Comparison of ENCODE assay signal across 7 mouse cellular contexts in the genomic region with DNA sequence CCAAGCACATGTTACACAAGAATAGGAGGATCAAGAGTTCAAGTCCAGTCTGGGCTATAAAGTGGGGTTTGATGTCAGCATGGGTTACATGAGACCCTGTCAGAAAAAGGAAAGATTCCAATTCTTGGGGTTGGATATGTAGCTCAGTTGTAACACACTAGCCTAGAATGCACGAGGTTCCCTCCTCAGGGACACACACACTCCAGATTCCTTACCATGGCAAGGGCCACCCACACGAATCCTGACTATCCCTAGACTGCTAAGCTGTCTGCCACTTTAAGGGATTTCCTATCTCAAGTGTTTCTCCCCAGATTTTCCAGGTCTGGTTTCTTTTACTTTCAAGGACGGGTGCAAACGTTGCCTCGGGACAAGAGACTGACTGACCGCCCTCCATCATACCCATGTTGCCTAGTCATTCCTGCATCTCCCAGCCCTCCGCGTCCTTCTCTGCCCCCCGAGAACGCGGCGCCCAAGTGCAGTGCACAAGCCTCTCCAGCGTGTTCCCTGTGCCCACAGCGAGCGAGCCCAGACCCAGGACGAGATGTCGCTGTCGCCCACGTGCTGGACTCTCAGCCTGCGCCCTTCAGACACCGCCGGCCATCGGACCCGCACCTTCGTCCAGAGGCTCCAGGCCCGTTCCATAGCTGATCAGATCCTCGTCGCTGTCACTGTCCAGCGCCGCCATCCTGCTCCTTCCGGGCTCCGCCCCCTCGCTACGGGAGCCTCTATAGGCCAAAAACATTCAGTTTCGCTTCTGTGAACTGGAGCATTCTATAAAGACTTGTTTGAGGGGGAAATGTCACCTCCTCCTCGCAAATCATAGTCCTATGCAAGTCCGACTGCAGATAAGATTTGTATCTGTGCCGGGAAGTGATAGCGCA. TPM values are rescaled to one million over a fixed set of nuclear protein-coding genes. Genes with fewer than 3 reads are reported as not detected.
DNase-seq lines count a peak whose midpoint lies in the region; ATAC-seq lines count a peak whose summit lies in the region.

A gene (minus strand): TSS at position 712 of the 881 bp plus-strand sequence.

- peak within 1 kb of the TSS; percentile 46 for H3K4me2 ChIP-seq in embryonic facial prominence, embryonic 11.5 days (ENCODE audit: low read depth, low read length)
- H3K4me2 ChIP-seq in midbrain, embryonic 12.5 days (replicated peaks) = peak within 1 kb of the TSS; percentile 66

- DNase-seq in adrenal gland, postnatal 25 days = peak; percentile 94
- DNase-seq in embryonic facial prominence, embryonic 11.5 days (ENCODE audit: low spot score) = peak; percentile 93
- DNase-seq in heart, adult 11 months = peak; percentile 98
- peak; percentile 85 for DNase-seq in kidney, adult 11 months
- DNase-seq in limb, embryonic 10.5 days (ENCODE audit: low spot score) = peak; percentile 94
- peak; percentile 78 for DNase-seq in skeletal muscle tissue, adult 2 months (ENCODE audit: low read depth, low spot score)

- peak; percentile 80 for ATAC-seq in embryonic facial prominence, embryonic 11.5 days (replicated peaks; ENCODE audit: insufficient number of reproducible peaks, low FRiP score, low TSS enrichment, low read depth)
- ATAC-seq in midbrain, embryonic 12.5 days (ENCODE audit: low FRiP score, low read depth) = peak; percentile 81

- no peaks in the 10 kb centered on the region for H3K36me3 ChIP-seq in embryonic facial prominence, embryonic 11.5 days (replicated peaks; ENCODE audit: control insufficient read depth, insufficient read depth, low read depth, low read length)
- no peaks in the 10 kb centered on the region for H3K36me3 ChIP-seq in limb, embryonic 10.5 days
- no peaks in the 10 kb centered on the region for H3K36me3 ChIP-seq in midbrain, embryonic 12.5 days

- peak within 1 kb of the TSS; percentile 81 for H3K4me3 ChIP-seq in embryonic facial prominence, embryonic 11.5 days (ENCODE audit: low read depth, low read length)
- peak within 1 kb of the TSS; percentile 92 for H3K4me3 ChIP-seq in limb, embryonic 10.5 days
- peak within 1 kb of the TSS; percentile 73 for H3K4me3 ChIP-seq in midbrain, embryonic 12.5 days

- 1% methylated on average over 39 of the region's 39 CpGs for WGBS in embryonic facial prominence, embryonic 11.5 days
- WGBS in limb, embryonic 10.5 days = 1% methylated on average over 39 of the region's 39 CpGs
- 2% methylated on average over 39 of the region's 39 CpGs for WGBS in midbrain, embryonic 12.5 days

- H3K9ac ChIP-seq in embryonic facial prominence, embryonic 11.5 days (replicated peaks; ENCODE audit: low read length) = peak within 1 kb of the TSS; percentile 70
- peak within 1 kb of the TSS; percentile 75 for H3K9ac ChIP-seq in midbrain, embryonic 12.5 days (replicated peaks)

- no peaks in the 10 kb centered on the region for H3K27me3 ChIP-seq in embryonic facial prominence, embryonic 11.5 days (ENCODE audit: control insufficient read depth, insufficient read depth, low read length)
- no peaks in the 10 kb centered on the region for H3K27me3 ChIP-seq in limb, embryonic 10.5 days (ENCODE audit: low read depth, poor library complexity, severe bottlenecking)
- H3K27me3 ChIP-seq in midbrain, embryonic 12.5 days = no peaks in the 10 kb centered on the region

- no peak within 1 kb of the TSS for H3K27ac ChIP-seq in embryonic facial prominence, embryonic 11.5 days (replicated peaks; ENCODE audit: low read depth, low read length)
- H3K27ac ChIP-seq in limb, embryonic 10.5 days = peak within 1 kb of the TSS; percentile 81
- peak within 1 kb of the TSS; percentile 64 for H3K27ac ChIP-seq in midbrain, embryonic 12.5 days (replicated peaks)

- H3K9me3 ChIP-seq in embryonic facial prominence, embryonic 11.5 days (replicated peaks; ENCODE audit: control insufficient read depth, low read length) = no peaks in the 10 kb centered on the region
- H3K9me3 ChIP-seq in limb, embryonic 10.5 days (replicated peaks) = no peaks in the 10 kb centered on the region
- no peaks in the 10 kb centered on the region for H3K9me3 ChIP-seq in midbrain, embryonic 12.5 days

- no peaks in the 10 kb centered on the region; the same call in 1 of the 2 replicates for H3K4me1 ChIP-seq in embryonic facial prominence, embryonic 11.5 days (ENCODE audit: control insufficient read depth, insufficient read depth, low read length)
- H3K4me1 ChIP-seq in limb, embryonic 10.5 days = peaks cover 28% of the 10 kb centered on the region
- peaks cover 15% of the 10 kb centered on the region for H3K4me1 ChIP-seq in midbrain, embryonic 12.5 days

RNA-seq across cellular contexts. Expression of the gene that starts here (rescaled TPM):
- 14.8 and 21.9 TPM in 2 replicates for total RNA-seq in adrenal gland, postnatal 25 days (2021)
- 18.0 and 19.8 TPM in 2 replicates for polyA plus RNA-seq in embryonic facial prominence, embryonic 11.5 days (2014; fragmentation: Nextera tagmentation; extraction: Ambion mirVana)
- polyA plus RNA-seq in limb, embryonic 10.5 days (2016; fragmentation: Nextera tagmentation; extraction: Ambion mirVana) = 15.9 and 17.8 TPM in 2 replicates
- 19.6 and 19.9 TPM in 2 replicates for polyA plus RNA-seq in midbrain, embryonic 12.5 days (2016; fragmentation: Nextera tagmentation; extraction: Ambion mirVana)
